Mouse (Mus musculus) thymus, adult 2 months (tissue): ENCODE results near the gene Tmem259.
A peak's percentile ranks its signal among the peaks of the same experiment; 100 is the strongest.

Source experiments
- CTCF ChIP-seq: fragments of 200-500 bp; IDR thresholded peaks from 2 replicates; pipeline ENCODE4 v1.5.1; 2012; ENCODE audit warnings: mild to moderate bottlenecking, control low read depth, low read length, moderate library complexity, borderline replicate concordance; ENCODE audit not compliant: control insufficient read depth, poor library complexity, insufficient read depth; ENCODE audit errors: extremely low read depth
- POLR2A ChIP-seq: fragments of 200-500 bp; IDR thresholded peaks from 2 replicates; pipeline ENCODE4 v1.6.1; 2012; ENCODE audit warnings: mild to moderate bottlenecking, low read length, control low read depth, moderate library complexity; ENCODE audit not compliant: control insufficient read depth, poor library complexity, insufficient read depth; ENCODE audit errors: extremely low read depth

- TF ChIP-seq CTCF (no peak), POLR2A (0 out of 2 replicates have a peak, but pooled peaks have one; percentile 11)
These were observed 56.0 kb downstream of the Tmem259 start for GRCm38 (mm10) chr10:79928030-79928694.
